Mouse (Mus musculus) kidney, postnatal 4 days (tissue): ENCODE measurements at regions not wholly inside any gene's neighbourhood (a gene's known extent, or its start where the extent isn't known, plus 50 kb on each side); places are given as distances from the start of the nearest gene placed in this dataset.

Experiments used
- DNase-seq, 2 experiments: peaks; one replicate each; pipeline ENCODE4 v3.0.0; 2021; ENCODE audit warnings: mixed read lengths in 2 of 2

DNA sequence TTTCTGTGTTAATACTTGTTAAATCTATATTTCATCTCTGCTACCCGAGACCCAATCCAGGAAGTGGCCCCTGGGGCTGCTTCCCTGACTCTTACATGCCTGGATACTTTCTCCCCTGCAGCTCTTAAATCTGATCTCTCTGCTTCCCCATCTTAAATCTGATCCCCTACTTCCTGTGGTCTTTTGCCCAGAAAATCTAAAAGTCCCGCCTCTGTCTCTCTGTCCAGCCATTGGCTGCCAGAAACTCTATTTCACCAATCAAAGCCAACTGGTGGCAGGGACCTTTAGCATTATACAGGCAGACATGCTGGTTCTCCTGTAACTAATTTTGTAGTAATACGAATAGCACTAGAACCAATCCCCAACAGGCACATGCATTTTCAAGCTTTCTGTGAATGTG, 59.0 kb upstream of the Ccdc91 start:
- DNase-seq: no peak

DNA sequence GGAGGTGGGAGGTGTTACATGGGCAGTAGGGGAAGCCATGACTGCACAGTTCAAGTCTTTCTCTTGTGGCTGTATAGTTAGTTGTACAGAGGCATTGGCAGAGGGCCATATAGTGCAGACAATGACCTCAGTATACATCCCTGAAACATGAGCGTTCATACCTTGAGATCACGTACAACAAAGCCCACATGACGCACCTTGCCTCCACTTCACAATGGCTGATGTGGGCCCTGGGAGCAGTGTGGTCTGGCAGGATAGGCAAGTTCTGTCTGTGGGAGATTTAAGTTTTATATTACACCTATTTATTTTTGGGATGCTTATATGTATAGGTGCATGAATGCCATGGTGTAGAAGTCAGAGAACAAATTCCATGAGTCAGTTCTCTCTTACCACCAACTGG, 61.9 kb upstream of the Ccdc91 start:
- DNase-seq: no peak

DNA sequence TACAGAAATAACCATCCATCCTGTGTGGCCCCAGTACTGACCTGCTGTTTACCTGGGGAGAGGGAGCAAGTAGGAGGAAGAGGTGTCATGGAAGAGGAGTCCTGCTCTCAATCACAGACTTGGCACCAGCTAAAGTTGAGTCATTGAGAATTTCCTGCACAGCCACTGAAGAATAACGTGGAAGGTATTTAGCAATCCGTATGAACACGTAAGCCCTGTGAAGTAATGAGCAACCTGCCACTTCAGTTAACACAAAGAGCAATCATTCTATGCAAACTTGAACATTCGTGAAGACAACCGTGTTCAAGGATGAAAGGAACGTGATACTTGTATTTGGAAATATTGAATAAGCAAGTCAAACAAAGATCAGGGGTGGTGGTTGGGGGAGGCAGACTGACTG, 77.6 kb upstream of the Ccdc91 start:
- no peak for DNase-seq

DNA sequence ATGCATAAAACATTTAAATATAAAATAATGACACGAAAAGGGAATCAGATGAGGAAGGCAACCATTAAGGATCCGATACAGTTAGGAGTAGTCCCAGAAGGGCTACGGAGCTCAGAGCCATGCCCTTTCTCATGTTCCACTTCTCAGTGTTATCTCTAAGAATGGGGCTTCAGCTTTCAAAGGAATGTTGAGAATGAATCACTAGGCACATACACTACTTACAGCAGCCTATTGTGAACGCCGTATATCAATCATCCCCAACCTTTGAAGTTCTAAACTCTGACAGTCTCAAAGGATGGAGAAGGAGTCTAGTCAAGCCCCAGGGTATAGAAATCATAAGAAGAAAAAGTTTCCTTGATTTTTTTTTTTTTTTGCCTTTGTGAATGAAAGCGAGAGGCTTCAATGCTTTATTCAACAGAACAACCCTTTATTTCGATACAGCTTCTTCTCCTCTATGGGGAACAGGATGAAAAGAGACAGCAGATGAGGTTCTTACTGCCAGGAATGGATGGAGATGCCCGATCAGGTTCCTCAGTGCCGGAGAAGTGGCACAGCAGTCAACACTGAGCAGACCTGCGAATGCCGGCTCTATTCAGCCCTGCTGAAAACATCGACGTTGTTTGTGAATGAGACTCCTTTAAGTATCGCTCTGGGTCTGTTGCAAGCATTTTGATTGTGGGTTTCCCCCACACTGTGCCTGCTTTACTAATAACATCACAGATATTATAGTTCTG, 84.0 kb upstream of the Ccdc91 start:
- no peak for DNase-seq

DNA sequence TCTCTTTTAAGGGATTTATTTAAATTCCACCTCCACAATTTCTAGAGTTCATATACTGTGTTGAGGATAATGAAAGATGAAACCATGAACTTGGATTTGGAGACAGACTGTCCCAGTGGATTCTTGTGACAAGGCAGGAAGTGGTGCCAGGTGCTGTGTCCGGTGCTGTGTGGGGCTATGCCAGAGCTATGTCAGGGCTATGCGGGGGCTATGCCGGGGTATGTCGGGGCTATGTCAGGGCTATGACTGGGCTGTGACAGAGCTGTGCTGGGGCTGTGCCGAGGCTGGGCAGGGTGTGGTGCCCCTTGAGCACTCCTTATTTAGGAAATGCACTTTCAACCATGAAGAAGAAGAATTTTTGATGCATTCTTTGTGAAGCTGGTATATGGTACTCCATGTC, 85.1 kb upstream of the Ccdc91 start:
- no peak for DNase-seq

DNA sequence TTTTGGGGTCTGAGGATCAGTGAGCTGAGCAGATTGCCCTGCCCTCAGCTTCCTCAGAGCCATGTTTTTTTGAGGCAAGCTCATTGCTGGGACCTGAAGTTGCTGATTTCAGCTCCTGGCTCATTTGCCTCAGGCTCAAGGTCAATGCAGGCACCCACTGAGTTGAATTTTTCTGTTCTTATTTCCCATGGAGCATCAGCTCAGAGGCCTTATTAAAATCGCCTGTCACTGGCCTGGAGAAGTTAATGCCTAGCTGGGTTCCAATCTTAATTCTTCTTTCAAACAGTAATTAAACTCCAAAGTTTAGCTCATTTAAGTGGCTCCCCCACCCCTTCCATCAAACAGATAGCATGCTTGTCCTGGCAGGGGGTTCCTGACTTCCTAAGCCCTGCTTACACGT, 86.9 kb upstream of the Ccdc91 start:
- no peak for DNase-seq

DNA sequence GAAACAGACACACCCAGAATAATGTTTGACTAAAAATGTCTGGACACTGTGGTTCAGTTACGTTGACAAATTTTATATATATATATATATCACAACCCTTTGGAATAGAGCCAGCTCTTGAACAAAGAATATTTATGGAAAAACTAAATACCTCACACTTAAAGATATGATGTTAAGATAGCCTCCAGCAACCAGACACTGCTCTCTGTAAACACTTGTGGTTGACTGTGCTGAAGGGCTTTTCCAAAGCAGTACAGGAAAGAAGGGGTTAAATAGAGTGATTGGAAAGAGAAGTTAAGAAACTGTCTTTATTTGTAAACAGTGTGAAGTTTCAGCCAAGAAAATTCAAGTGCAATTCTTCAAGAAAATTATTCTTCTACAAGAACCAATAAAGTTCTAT, 90.0 kb upstream of the Ccdc91 start:
- DNase-seq: no peak

DNA sequence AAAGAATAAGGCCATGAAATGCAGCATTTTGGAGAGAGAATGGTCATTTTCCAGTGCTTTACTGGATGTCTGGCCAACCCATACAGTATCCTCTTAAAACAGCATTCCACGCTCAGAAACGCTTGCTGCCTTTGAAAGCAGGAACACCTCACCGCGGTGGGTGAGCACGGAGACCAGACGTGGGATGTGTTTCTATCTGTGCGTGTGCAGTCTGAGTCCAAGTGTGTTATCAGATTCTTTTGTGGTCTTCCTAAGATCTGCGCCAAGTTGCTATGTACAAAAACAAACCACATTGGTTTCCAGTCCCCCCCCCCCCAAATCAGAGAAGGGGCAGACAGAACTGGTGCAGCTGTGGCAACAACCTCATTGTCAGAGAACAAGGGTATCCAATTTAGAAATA, 95.1 kb upstream of the Ccdc91 start:
- DNase-seq: no peak

DNA sequence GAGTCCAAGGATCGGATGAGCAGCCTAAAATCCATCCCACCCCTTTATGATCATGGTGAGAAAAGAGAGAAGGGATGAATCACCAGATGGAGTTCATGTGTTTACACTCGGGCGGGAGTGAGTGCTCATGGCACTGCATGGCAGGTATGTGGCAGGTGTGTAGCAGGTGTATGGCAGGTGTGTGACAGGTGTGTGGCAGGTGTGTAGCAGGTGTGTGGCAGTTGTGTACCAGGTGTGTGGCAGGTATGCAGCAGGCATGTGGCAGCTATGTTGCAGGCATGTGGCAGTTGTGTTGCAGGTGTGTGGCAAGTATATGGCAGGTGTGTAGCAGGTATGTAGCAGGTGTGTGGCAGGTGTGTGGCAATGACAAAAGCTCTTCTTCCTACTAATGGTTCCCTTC, 97.9 kb upstream of the Ccdc91 start:
- DNase-seq: no peak

DNA sequence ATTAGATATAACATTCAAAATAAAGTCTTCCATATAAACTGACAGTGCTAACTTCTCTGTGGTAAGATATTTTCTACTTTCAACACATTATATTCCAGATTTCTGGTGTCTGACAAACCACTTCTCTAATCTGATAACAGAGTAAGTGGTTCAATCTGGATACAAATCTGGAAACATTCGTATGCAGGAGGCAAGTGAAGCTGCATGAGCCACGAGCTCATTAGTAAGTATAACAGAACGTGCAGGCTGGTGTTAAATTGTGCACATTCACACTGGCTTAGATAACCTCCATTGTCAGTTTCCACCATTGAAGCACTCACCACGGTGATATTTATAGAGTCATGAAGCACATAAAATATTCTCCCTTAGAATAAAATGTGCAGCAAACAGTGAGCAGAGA, 103.9 kb upstream of the Ccdc91 start:
- no peak for DNase-seq

DNA sequence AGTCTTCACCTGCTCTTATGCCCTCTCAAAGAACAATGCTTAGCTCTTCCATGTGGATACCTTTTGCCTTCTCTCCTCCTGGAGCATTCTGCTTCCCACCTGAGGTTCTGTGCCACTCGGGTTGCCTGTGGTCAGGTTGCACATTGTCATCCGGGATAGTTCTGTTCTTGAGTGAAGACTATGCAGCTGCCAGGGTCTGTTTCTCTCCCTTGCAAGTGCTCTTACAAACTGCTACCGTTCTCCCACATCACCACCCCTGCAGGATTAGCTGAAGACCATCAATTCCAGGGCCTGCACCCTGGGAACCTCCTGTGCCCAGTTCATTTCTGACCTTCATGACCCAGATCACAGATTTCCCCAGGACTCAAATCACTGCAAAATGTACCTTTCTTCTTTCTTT, 104.3 kb upstream of the Ccdc91 start:
- no peak for DNase-seq

DNA sequence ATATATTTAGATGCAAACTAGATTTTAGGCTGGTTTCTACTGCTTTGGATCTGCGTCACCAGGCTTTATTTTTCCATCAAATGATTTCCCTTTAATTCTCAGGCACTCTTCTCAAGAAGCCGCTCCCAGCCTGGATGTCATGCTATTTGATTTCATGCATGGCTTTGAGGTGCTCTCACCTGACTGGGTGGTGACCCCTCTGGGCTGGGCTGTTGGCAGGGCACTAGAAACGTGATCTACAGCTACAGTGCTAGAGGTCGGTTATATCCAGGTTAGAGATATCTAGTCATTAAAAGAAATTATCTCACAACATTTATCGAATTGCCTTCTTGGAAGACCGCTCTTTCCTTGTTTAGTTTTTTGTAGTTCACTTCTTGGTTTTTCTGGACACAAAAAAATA, 98.9 kb upstream of the Pthlh start:
- no peak for DNase-seq

DNA sequence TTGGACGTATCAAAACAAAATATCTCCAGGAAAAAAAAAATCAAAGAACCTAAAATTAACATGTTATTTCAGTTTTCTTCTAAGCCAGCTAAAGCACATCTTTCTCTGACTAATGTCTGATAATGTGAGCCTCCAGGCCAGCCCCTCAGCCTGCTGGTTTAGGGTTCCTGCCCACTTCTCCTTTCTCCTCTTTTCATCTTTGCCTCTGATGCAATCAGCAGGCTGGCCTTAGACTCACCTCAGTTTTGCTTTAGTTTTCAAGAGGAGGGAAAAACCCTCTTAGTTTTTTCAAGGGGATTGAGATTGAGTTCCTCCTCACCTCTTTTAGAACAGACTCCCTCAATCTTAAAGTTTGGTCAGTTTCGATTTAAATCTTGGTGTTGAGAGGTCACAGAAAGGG, 93.0 kb upstream of the Pthlh start:
- DNase-seq: no peak

DNA sequence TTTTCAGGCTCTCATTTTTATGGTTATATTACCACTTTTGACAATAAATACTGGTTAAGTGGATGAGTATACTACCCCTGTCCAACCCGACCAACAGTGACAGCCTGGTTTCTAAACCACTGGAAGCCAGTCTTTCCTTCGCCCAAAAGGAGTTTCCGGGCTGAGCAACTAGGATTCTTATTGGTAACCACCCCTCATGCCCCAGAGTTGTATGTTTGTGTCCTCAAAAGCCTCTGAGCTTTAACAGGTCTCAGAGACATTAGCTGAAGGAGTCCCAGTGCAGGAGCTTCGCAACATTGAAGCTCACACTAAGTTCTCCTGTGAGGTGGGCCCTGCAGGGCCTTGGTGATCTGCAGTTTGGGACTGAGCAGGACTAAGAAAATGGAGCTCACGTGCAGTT, 92.6 kb upstream of the Pthlh start:
- no peak for DNase-seq

DNA sequence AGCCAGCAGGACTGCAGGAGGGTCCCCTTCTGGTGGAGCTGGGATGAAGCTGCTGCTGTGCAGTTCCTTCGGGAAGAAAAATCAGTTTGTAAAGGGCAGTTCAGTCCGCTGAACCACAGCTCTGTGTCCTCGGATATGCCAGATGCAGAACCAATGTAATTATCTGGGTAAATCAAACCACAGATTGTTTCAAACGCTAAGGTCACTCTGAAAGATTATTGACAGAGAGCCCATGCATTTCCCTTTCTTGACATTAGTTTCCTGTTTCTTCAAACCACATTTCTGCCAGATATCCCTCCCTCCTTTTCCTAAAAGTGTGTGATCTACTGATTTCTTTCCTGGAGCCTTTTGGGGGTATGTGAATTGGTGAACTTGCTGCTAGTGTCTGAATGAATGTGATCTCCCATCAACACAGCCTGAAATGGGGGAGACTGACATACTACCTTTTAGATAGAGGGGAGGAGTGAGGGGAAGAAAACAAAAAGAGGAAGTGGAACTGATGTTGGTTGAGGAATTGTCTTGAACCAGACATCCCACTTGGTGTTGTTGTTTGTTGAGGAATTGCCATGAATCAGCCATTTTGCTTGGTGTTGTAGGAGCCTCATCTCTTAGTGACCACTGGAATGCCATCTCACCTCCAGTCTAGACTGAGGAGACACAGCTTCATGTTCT, 85.7 kb upstream of the Pthlh start:
- no peak for DNase-seq

DNA sequence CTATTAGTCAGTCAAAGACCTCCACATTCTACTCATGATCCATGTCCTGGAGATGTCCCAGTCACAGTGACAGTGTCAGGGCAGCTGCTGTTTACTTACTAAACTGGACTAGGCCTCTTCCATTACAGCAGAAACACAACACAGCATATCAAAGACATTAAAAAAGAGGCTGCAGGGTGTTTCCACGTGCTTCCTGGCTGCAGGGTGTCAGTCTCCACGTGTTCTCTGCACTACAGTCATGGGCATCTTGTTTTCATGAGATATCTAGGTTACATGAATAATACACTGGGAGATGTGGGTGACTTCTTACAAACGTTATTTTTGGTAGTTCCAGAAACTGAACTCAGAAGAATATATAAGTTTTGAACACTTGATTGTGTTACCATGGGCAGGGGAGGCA, 84.6 kb upstream of the Pthlh start:
- DNase-seq: no peak

DNA sequence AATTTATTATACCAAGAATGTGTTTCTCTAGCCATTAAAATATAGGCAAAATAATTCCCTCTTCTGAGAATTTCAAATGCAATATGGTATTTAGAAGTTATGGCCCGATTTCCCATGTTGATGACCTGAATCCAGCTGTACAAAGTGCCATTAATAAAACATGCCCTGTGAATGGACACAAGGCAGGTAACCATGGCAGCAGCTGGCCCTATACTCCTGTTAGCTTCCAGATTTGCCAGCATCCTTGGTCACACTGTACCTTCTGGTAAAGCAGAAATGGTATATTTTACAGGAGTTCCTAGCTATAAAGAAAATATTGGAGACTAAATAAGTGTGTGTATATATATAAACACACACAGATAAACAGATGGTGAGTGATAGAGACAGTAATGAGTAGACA, 77.1 kb upstream of the Pthlh start:
- DNase-seq: no peak

DNA sequence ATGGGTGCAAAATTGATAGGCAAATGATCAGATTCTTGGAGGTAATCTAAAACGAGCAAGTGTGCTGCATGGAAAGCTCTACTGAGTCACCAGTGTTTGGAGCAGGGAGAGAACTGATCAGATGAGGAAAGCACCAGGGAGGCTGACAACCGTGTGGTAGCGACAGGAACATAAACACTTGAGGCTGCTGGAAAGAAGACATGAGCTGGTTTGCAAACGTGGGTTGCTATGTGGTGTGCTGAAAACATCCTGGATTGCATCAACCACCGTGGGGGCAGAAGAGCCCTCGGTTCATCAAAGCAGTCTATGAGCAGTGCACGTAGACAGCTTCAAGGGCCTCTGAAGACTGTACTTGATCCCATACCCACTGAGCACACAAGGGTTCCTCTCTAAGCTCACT, 69.0 kb upstream of the Pthlh start:
- no peak for DNase-seq

DNA sequence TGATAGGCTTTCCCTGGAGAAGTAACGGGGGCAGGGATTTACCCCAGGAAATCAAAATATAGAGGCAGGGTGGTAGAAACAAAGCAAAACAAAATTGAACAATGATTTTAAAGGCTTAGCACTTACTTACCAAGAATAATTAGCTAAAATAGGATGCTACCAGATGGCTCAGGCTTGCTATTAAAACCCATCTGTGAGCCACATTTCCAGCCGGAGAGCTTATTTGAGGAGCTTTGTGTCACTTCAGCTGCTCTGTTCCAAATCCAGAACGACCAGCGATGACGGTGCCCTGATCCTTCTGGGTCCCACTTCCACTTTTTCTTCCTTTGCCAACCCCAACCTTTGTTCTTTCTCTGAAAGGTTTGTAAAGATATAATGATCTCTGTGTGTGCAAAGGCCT, 65.2 kb upstream of the Pthlh start:
- no peak for DNase-seq

DNA sequence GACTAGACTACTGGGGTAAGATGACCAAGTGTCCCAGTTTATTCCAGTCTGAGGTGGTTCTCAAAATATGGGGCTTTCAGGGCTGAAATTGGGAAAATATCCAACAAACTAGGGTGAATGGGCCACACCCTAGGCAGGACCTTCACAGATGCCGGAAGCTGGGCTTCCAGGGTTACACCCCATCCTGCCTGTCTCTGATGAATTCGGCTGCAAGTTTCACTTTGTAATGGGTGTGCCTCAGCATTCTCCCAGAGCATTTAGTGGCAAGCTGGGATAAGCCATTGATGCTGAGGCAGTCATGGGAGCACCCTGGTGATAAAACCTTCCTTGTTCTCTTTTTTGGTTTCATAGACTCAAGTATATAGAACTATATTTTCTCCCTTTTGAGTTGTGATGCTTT, 60.4 kb upstream of the Pthlh start:
- no peak for DNase-seq

DNA sequence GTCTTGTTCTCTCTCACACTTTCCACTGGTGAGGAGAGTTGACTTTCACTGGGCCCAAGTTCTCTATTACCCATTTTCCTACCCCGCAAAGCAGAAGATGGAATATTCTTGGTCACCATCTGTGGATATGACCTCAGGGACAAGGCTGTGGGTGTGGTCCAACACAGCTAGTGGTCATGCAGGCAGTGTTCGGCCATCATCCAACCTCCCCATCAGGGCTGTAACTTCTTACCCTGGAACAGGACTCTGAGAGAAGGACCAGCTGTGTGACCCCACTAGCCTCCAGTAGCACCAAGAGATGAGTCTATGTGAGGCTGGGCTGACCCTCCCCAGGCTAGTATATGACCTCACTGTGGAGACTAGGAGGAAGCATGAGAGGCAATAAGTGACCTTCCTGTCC, 54.1 kb upstream of the Pthlh start:
- DNase-seq: no peak

DNA sequence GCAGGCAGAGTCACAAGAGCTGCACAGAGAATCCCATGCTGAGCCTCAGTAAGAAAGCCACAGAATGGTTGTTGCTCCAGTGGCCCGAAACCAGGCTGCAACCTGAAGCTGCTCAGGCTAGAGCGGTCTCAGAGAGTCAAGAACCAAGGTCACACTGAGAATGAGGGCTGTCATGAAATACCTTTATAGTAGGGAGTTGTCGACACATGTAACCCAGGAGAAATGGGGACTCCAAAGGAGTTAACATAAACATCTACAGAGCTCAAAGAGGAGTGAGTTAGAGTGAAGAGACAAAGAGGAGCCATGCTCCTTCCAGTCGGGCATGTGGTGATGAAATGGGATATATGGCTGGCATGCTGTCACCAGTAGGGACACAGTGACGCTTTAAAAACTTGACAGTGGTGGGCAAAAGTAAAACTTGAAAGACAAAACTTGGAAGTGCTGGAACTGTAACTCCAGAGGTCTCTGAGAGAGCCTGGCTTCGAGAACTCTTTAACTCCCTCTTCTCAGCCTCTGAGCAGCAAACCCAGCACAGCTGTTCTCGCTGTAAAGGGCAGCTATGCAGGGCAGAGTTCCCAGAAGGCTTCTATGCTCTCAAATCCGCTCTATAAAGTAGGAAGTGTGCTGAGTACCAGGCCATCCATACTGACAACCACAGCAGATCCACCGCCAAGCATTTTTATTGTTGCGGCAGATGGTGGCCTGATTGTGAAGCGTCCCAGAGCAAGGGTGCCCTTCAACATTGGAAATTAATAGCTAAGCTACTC, 52.9 kb upstream of the Pthlh start:
- DNase-seq: peak in 1 of 2 experiments; percentile 8

DNA sequence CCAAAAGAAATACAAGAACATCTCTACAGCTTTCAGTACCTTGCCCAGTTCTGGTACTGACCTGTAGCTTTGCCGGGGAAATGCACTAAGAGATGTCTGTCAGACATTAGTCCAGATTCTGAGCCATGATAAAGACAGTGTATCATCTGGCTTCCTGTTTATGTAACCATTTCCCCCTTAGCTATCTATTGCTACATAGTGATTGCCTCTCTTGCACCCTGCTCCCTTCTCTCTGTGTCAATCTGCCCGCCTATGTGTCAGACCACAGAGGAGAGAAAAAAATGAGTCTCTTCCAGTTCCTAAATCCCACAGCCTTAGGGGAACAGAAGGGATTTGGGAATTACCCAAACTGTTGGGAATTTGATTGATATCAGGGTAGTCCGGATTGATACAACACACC, 52.2 kb upstream of the Pthlh start:
- DNase-seq: no peak

DNA sequence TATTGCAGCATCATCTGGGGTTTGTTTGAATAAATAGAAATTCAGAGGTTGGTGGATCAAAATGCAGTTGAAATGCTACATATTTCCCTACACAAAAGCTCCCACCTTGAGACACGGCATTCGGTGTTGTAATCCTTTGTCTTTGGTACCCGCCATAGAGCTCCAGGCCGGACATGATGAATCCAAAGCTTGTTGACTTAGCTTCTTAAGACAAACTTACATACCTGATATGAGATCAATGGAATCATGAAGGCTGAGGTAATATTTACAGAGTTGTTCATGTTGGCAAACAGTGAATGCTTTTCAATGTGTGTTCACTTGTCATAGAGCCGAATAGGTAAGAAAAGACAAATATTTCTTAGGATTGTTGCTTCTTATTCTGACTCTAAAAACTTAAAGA, 51.2 kb upstream of the Pthlh start:
- no peak for DNase-seq
